Mouse (Mus musculus): ENCODE measurements around the gene Clrn3. TPM values are rescaled to one million over a fixed set of nuclear protein-coding genes. Genes with fewer than 3 reads are reported as not detected.

Clrn3 gene
- polyA plus RNA-seq, 1 experiment from 2014 or later: not detected

DNA sequence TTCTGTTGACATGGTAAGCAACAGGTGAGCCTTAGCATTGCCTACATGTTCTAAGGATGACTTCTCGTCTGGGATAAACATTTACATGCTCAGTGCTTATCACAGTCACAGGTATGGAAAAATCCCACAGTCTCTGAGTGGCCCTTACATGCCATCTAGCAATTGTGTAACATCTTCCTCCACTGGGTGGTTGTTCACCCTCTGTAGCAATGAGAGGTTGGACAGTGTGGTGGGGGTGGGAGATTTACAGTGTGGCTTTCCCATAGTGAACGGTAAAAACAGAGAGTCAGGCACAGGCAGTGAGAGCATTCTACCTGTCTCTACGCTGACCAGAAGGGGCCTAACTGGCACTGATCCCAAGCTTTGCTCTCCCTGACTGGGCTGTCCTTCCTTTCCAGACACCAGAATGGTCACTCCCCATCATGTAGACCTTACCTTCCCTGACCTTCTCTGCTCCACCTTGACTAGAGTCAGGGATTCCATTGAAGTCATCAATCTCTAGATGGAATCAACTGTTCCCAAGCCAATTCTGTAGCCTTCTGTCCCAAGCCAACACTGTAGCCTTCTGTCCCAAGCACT, 1.8 kb downstream of the Clrn3 start:
- no peak for ATAC-seq (ENCODE audit: low read depth)
- 81% methylated on average over 3 of the region's 3 CpGs for WGBS
- no peak overlapping the region for H3K9ac ChIP-seq (ENCODE audit: low read depth, low read length)
- no peak overlapping the region for H3K4me2 ChIP-seq (ENCODE audit: low read depth, low read length)
- no peak overlapping the region for H3K4me3 ChIP-seq (ENCODE audit: low read depth, low read length)
- no peak for DNase-seq (ENCODE audit: low spot score)
- H3K4me1 ChIP-seq (ENCODE audit: control insufficient read depth, insufficient read depth, low read length): no peaks in the 10 kb centered on the region
- no peaks in the 10 kb centered on the region for H3K36me3 ChIP-seq (ENCODE audit: control insufficient read depth, insufficient read depth, low read length)
- H3K9me3 ChIP-seq (ENCODE audit: control insufficient read depth, low read length): no peaks in the 10 kb centered on the region
- no peak overlapping the region for H3K27ac ChIP-seq (replicated peaks; ENCODE audit: low read depth, low read length)
- no peaks in the 10 kb centered on the region for H3K27me3 ChIP-seq (replicated peaks; ENCODE audit: control insufficient read depth, insufficient read depth, low read length)

DNA sequence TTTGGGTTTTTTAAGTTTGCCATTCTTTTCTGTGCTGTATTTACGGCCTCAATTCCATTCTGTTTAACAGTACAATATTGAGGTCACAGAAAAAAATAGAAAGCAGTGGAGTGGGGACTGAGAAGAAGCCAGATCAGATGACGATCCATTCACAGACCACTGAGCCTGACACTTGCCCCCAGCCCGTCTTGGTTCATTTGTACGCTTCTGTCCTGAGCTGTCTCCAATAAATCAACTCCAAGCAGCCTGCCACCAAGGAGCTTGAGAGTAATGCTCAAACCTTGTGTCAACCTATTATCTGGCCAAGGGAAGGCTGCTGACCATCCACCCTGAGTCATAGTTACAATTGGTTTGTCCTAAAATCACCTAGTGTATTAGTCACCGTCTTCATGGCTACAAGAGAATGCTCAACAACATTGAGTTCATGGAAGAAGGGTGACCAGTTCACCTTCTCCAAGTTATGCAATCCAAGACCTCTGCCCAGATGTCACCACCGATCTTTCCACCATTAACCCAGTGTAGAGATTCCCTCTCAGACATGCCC, 4.0 kb downstream of the Clrn3 start:
- no peaks in the 10 kb centered on the region for H3K36me3 ChIP-seq (ENCODE audit: control insufficient read depth, insufficient read depth, low read length)
- no peaks in the 10 kb centered on the region for H3K9me3 ChIP-seq (ENCODE audit: control insufficient read depth, low read length)
- ATAC-seq (ENCODE audit: low read depth) (no peak), DNase-seq (ENCODE audit: low spot score) (no peak)
- H3K4me2 ChIP-seq (ENCODE audit: low read depth, low read length): no peak overlapping the region
- 76% methylated on average over 6 of the region's 6 CpGs for WGBS
- no peak overlapping the region for H3K4me3 ChIP-seq (ENCODE audit: low read depth, low read length)
- H3K27me3 ChIP-seq (replicated peaks; ENCODE audit: control insufficient read depth, insufficient read depth, low read length): no peaks in the 10 kb centered on the region
- H3K27ac ChIP-seq (replicated peaks; ENCODE audit: low read depth, low read length): no peak overlapping the region
- no peaks in the 10 kb centered on the region for H3K4me1 ChIP-seq (ENCODE audit: control insufficient read depth, insufficient read depth, low read length)
- no peak overlapping the region for H3K9ac ChIP-seq (ENCODE audit: low read depth, low read length)

DNA sequence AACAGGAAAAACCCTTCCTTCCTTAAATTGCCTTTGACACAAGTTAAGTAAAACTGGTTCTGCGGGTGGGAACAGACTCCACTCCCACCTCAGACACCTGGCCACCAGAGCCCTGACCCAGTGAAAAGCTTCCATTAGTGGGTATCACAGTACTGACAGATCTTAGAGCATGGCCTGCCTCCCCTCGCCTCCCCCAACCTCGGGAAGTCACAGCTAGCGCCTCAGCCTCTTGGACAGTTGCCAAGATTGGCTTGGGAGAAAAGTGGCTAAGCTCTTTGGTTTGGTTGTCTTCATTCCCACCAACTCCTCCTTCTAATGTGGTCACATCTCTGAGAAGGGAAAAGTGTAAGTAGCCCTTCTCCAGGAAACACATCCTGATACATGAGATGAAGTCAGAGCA, 4.5 kb downstream of the Clrn3 start:
- peak; percentile 58 for DNase-seq (ENCODE audit: low spot score)
- H3K36me3 ChIP-seq (ENCODE audit: control insufficient read depth, insufficient read depth, low read length): no peaks in the 10 kb centered on the region

DNA sequence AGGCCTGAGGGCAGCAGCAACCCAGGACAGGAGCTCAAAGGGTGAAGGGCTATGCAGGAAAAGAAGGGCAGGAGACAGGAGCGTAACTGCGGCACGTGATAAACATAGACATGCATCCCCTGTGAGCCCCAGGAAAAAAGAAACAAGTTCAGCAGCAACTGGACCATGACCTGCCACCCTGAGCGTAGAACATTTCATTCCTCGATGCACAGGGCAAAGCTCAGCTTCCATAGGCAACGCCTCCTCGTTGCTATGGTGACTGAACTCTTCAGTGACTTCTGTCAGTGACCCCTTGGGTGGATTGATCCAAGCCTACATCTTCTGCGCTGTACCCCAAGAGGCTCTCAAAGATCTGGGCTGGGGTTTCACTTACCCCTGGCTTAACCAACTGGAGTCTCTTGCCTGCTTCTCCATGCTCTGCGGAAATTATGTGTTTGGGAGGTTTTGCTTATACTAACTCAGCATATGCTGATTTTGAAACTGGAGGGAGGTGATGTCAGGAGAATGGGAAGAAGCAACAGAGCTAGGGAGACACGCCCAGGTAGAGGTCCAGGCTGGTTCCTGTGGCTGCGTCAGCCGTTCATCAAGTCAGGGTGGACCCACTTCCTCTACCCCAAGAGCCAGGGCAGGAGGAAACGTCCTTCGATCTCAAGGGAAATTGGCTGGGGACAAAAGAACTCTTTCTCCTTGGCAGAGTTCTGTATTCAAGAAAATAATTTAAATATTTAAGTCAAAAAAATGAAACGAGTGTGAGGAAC, 6.5 kb downstream of the Clrn3 start:
- Histone ChIP-seq H3K36me3 (ENCODE audit: control insufficient read depth, insufficient read depth, low read length) (no peaks in the 10 kb centered on the region), H3K27ac (replicated peaks; ENCODE audit: low read depth, low read length) (no peak overlapping the region), H3K9ac (ENCODE audit: low read depth, low read length) (no peak overlapping the region), H3K4me1 (ENCODE audit: control insufficient read depth, insufficient read depth, low read length) (peaks cover 4% of the 10 kb centered on the region; the same call in 1 of the 2 replicates), H3K4me3 (ENCODE audit: low read depth, low read length) (no peak overlapping the region), H3K4me2 (ENCODE audit: low read depth, low read length) (no peak overlapping the region), H3K27me3 (replicated peaks; ENCODE audit: control insufficient read depth, insufficient read depth, low read length) (no peaks in the 10 kb centered on the region), H3K9me3 (ENCODE audit: control insufficient read depth, low read length) (no peaks in the 10 kb centered on the region)
- 60% methylated on average over 15 of the region's 15 CpGs for WGBS
- DNase-seq (ENCODE audit: low spot score) (no peak), ATAC-seq (ENCODE audit: low read depth) (no peak)

More for the DNA sequence above, 4.5 kb downstream of the Clrn3 start:
- peak; percentile 60; the same call in 1 of the 2 replicates for ATAC-seq (ENCODE audit: low read depth)
- H3K4me1 ChIP-seq (ENCODE audit: control insufficient read depth, insufficient read depth, low read length): no peaks in the 10 kb centered on the region
- WGBS: 47% methylated on average over 4 of the region's 4 CpGs
- no peaks in the 10 kb centered on the region for H3K27me3 ChIP-seq (replicated peaks; ENCODE audit: control insufficient read depth, insufficient read depth, low read length)
- H3K27ac ChIP-seq (replicated peaks; ENCODE audit: low read depth, low read length): no peak overlapping the region
- H3K9ac ChIP-seq (ENCODE audit: low read depth, low read length): no peak overlapping the region
- H3K9me3 ChIP-seq (ENCODE audit: control insufficient read depth, low read length): no peaks in the 10 kb centered on the region
- no peak overlapping the region for H3K4me3 ChIP-seq (ENCODE audit: low read depth, low read length)
- no peak overlapping the region for H3K4me2 ChIP-seq (ENCODE audit: low read depth, low read length)

DNA sequence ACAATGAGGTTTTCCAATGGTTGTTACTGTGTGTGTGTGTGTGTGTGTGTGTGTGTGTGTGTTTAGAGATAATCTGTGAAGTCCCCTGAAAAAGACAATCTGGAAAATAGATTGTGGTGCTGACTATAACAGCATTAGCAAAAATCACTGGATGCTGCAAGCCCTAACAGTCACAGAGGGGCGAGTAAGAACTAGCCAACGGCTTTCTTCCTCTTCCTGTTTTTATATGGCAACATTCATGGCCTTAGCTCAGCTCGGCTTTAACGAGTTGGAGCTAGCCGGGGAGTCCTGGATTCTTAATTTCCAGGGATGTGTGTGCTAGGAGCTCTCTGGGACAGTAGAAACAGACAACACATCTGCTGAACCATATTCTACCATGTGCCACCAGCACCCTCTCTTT, 8.2 kb downstream of the Clrn3 start:
- H3K4me3 ChIP-seq (ENCODE audit: low read depth, low read length): no peak overlapping the region
- ATAC-seq (ENCODE audit: low read depth) (no peak), DNase-seq (ENCODE audit: low spot score) (no peak)
- 65% methylated on average over 5 of the region's 5 CpGs for WGBS
- no peak overlapping the region for H3K9ac ChIP-seq (ENCODE audit: low read depth, low read length)
- H3K27me3 ChIP-seq (replicated peaks; ENCODE audit: control insufficient read depth, insufficient read depth, low read length): no peaks in the 10 kb centered on the region
- peaks cover 4% of the 10 kb centered on the region; the same call in 1 of the 2 replicates for H3K4me1 ChIP-seq (ENCODE audit: control insufficient read depth, insufficient read depth, low read length)
- H3K4me2 ChIP-seq (ENCODE audit: low read depth, low read length): no peak overlapping the region
- no peaks in the 10 kb centered on the region for H3K9me3 ChIP-seq (ENCODE audit: control insufficient read depth, low read length)
- H3K36me3 ChIP-seq (ENCODE audit: control insufficient read depth, insufficient read depth, low read length): no peaks in the 10 kb centered on the region
- H3K27ac ChIP-seq (replicated peaks; ENCODE audit: low read depth, low read length): no peak overlapping the region

DNA sequence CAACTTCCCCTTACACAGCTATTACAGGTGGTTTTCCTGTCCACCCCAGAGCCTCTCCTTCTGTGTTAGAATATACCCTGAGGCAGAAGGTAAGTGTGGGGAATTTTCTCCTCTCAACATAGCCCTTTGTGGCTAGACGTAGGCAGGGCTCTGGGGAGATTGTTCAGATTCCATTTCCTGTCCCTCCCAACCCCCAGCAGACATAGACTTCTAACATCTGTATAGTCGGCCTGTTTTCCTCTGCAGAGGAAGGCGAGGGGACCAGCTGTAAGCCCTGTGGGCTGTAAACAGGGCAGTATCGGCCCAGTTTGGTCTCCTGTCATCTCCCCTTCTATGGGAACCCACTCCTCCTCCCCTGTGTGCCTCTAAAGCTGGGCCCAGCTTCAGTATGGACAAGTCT, 11.3 kb downstream of the Clrn3 start:
- ATAC-seq (ENCODE audit: low read depth): no peak
- Histone ChIP-seq H3K27me3 (replicated peaks; ENCODE audit: control insufficient read depth, insufficient read depth, low read length) (no peaks in the 10 kb centered on the region), H3K9me3 (ENCODE audit: control insufficient read depth, low read length) (no peaks in the 10 kb centered on the region), H3K4me1 (ENCODE audit: control insufficient read depth, insufficient read depth, low read length) (peaks cover 4% of the 10 kb centered on the region; the same call in 1 of the 2 replicates), H3K4me3 (ENCODE audit: low read depth, low read length) (no peak overlapping the region), H3K36me3 (ENCODE audit: control insufficient read depth, insufficient read depth, low read length) (no peaks in the 10 kb centered on the region), H3K4me2 (ENCODE audit: low read depth, low read length) (no peak overlapping the region), H3K9ac (ENCODE audit: low read depth, low read length) (no peak overlapping the region), H3K27ac (replicated peaks; ENCODE audit: low read depth, low read length) (no peak overlapping the region)
- WGBS: 28% methylated on average over 4 of the region's 4 CpGs
- DNase-seq (ENCODE audit: low spot score): no peak

DNA sequence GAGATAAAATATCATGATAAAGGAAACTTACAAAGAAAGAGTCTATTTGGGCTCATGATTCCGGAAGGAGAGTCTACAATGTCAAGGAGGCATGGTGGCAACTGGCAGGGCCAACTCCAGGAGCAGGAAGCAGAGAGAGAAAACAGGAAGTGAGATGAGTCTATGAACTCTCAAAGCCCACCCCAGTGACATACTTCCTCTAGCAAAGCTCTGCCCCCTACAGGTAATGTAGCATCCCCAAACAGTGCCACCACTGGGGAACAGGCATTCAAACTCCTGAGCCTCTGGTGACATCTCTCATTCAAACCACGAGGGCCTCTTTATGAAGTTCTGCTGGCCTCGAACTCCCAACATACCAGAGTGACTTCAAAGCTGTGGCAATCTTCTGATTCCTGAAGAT, 16.7 kb downstream of the Clrn3 start:
- Histone ChIP-seq H3K4me3 (ENCODE audit: low read depth, low read length) (no peak overlapping the region), H3K36me3 (ENCODE audit: control insufficient read depth, insufficient read depth, low read length) (no peaks in the 10 kb centered on the region), H3K4me1 (ENCODE audit: control insufficient read depth, insufficient read depth, low read length) (no peaks in the 10 kb centered on the region), H3K27me3 (replicated peaks; ENCODE audit: control insufficient read depth, insufficient read depth, low read length) (no peaks in the 10 kb centered on the region), H3K9ac (ENCODE audit: low read depth, low read length) (no peak overlapping the region), H3K27ac (replicated peaks; ENCODE audit: low read depth, low read length) (no peak overlapping the region), H3K9me3 (ENCODE audit: control insufficient read depth, low read length) (no peaks in the 10 kb centered on the region), H3K4me2 (ENCODE audit: low read depth, low read length) (no peak overlapping the region)
- ATAC-seq (ENCODE audit: low read depth): no peak
- DNase-seq (ENCODE audit: low spot score): no peak
- WGBS: 81% methylated on average over 3 of the region's 3 CpGs

DNA sequence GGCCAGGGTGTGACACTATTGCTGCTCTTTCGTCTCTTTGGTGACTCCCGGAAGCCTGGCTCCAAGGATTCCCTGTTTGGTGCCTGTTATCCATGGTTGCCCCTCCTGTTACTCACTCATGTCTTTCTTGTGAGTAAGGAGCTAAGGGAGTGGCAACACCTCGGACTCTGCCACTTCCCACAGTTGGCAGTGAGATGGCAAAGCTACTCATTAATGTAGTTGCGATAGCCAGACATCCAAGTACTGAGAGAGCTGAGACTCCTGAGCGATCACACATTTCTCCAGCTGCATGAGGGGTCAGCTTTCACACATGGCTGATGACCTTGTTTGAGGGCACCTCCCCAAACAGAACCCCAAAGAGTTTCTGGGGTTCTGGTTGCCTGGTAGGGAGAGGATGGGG, 18.0 kb downstream of the Clrn3 start:
- no peaks in the 10 kb centered on the region for H3K4me1 ChIP-seq (ENCODE audit: control insufficient read depth, insufficient read depth, low read length)
- no peaks in the 10 kb centered on the region for H3K36me3 ChIP-seq (ENCODE audit: control insufficient read depth, insufficient read depth, low read length)
- no peaks in the 10 kb centered on the region for H3K9me3 ChIP-seq (ENCODE audit: control insufficient read depth, low read length)
- H3K27me3 ChIP-seq (replicated peaks; ENCODE audit: control insufficient read depth, insufficient read depth, low read length): no peaks in the 10 kb centered on the region
- 85% methylated on average over 5 of the region's 5 CpGs for WGBS
- H3K4me3 ChIP-seq (ENCODE audit: low read depth, low read length): no peak overlapping the region
- no peak for DNase-seq (ENCODE audit: low spot score)
- H3K27ac ChIP-seq (replicated peaks; ENCODE audit: low read depth, low read length): no peak overlapping the region
- no peak overlapping the region for H3K9ac ChIP-seq (ENCODE audit: low read depth, low read length)
- no peak overlapping the region for H3K4me2 ChIP-seq (ENCODE audit: low read depth, low read length)
- no peak for ATAC-seq (ENCODE audit: low read depth)
